Mouse (Mus musculus): ENCODE measurements around the gene Acp7. TPM values are rescaled to one million over a fixed set of nuclear protein-coding genes. Genes with fewer than 3 reads are reported as not detected.

Acp7 gene
- total and polyA plus RNA-seq, 3 experiments = not detected

DNA sequence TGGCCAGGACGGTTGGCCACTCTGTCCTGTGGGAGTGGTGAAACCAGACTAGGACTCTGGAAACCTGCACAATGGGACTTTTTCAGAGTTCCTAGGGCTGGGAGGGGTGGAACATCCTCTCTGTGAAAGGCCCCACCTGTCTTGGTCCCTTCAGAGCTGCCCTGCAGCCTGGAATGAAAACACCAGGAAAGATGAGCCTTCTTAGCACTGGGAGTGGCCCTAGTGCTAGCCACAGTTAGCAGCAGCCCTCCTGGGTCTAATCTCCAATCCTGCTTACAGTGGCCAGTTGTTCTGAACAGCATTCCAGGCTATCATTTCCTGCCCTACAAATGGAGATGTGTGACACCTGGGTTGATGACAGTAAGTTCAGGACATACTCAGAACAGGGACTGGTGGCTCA lies 39.3 kb downstream of the Acp7 start:
- Histone ChIP-seq H3K36me3 (ENCODE audit: control insufficient read depth in 1 of 2, insufficient read depth in 2 of 2, low read length in 2 of 2) (peaks cover 0 to 1% of the 10 kb centered on the region in 2 experiments; a peak in 2 of 4 replicates), H3K4me1 (ENCODE audit: control insufficient read depth in 1 of 2, insufficient read depth in 2 of 2, low read length in 2 of 2) (peaks cover 5% of the 10 kb centered on the region in 2 experiments), H3K27ac (ENCODE audit: control insufficient read depth, low read depth, low read length) (no peak overlapping the region), H3K79me2 (ENCODE audit: control insufficient read depth, insufficient read depth, low read length, poor library complexity) (peaks cover 14% of the 10 kb centered on the region; the same call in 1 of the 2 replicates), H3K9me3 (replicated peaks; ENCODE audit: insufficient read depth, low read length) (no peaks in the 10 kb centered on the region), H3K27me3 (ENCODE audit: control insufficient read depth in 1 of 2, insufficient read depth in 2 of 2, low read length in 2 of 2) (no peaks in the 10 kb centered on the region), H3K9ac (ENCODE audit: control insufficient read depth, low read depth, low read length, poor library complexity, severe bottlenecking) (no peak overlapping the region), H3K4me3 (ENCODE audit: control insufficient read depth in 1 of 2, insufficient read depth in 1 of 2, low read depth in 2 of 2, low read length in 2 of 2) (no peak overlapping the region)
- no peak for TF ChIP-seq CHD1 (IDR thresholded peaks at IDR 0.05; ENCODE audit: low read depth, low read length)
- no peak for DNase-seq (ENCODE audit: low read depth, low spot score)

DNA sequence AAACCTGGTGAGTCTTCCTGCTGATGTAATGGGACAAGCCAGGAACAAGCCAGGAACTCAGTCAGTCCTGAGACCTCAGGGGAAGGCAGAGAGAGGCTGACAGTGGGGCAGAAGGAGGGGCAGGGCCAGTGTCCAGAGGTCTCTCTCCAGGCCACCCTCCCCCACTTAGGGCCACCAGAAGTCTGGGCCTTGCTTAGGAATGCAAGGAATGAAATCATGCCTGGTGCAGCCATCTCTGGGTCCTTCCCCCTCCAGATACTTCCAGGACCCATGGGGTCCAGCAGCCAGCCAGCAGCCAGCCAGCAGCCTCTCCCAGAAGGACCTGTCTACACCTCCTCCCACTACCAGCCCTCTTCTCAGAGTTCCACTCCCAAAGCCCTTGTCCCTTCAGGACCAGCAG lies 43.5 kb downstream of the Acp7 start:
- peaks cover 6% of the 10 kb centered on the region; the same call in 1 of the 2 replicates for H3K79me2 ChIP-seq (ENCODE audit: control insufficient read depth, insufficient read depth, low read length, poor library complexity)
- H3K9ac ChIP-seq (ENCODE audit: control insufficient read depth, low read depth, low read length, poor library complexity, severe bottlenecking) = no peak overlapping the region
- H3K27me3 ChIP-seq (ENCODE audit: control insufficient read depth in 1 of 2, insufficient read depth in 2 of 2, low read length in 2 of 2) = no peaks in the 10 kb centered on the region
- peaks cover 0 to 18% of the 10 kb centered on the region in 2 experiments; a peak in 2 of 4 replicates for H3K36me3 ChIP-seq (ENCODE audit: control insufficient read depth in 1 of 2, insufficient read depth in 2 of 2, low read length in 2 of 2)
- DNase-seq (ENCODE audit: low read depth, low spot score) = no peak
- H3K9me3 ChIP-seq (replicated peaks; ENCODE audit: insufficient read depth, low read length) = no peaks in the 10 kb centered on the region
- no peak overlapping the region for H3K27ac ChIP-seq (ENCODE audit: control insufficient read depth, low read depth, low read length)
- TF ChIP-seq EP300 (IDR thresholded peaks at IDR 0.05; ENCODE audit: low read depth in 1 of 2, low read length in 2 of 2) (no peak), HCFC1 (IDR thresholded peaks at IDR 0.05; ENCODE audit: low read depth, low read length) (no peak), ELF1 (IDR thresholded peaks at IDR 0.05; ENCODE audit: low read depth, low read length) (no peak), TBP (IDR thresholded peaks at IDR 0.05; ENCODE audit: low read depth, low read length) (no peak), POLR2A (IDR thresholded peaks at IDR 0.05; ENCODE audit: control insufficient read depth in 1 of 2, insufficient read depth in 1 of 2, low read depth in 1 of 2, low read length in 2 of 2, poor library complexity in 1 of 2) (no peak), SIN3A (IDR thresholded peaks at IDR 0.05; ENCODE audit: low read length) (no peak), CHD2 (IDR thresholded peaks at IDR 0.05; ENCODE audit: low read length) (no peak), POLR2AphosphoS2 (IDR thresholded peaks at IDR 0.05; ENCODE audit: low read length) (no peak), POLR2AphosphoS5 (IDR thresholded peaks at IDR 0.05; ENCODE audit: borderline replicate concordance, low read depth, low read length) (no peak), USF2 (IDR thresholded peaks at IDR 0.05; ENCODE audit: borderline replicate concordance in 1 of 2, insufficient read depth in 1 of 2, low read depth in 1 of 2, low read length in 2 of 2) (no peak), CHD1 (IDR thresholded peaks at IDR 0.05; ENCODE audit: low read depth, low read length) (no peak), CTCF (IDR thresholded peaks at IDR 0.05 in 2 of 3, conservative IDR thresholded peaks at IDR 0.05 in 1 of 3; ENCODE audit: control insufficient read depth in 1 of 3, insufficient read depth in 1 of 3, low read depth in 2 of 3, low read length in 3 of 3, poor library complexity in 1 of 3, severe bottlenecking in 1 of 3) (no peak), NELFE (IDR thresholded peaks at IDR 0.05; ENCODE audit: low read depth, low read length) (no peak), MXI1 (IDR thresholded peaks at IDR 0.05; ENCODE audit: low read depth, low read length) (no peak), MYC (IDR thresholded peaks at IDR 0.05; ENCODE audit: low read depth, low read length) (no peak), NRF1 (IDR thresholded peaks at IDR 0.05; ENCODE audit: insufficient read depth, low read depth, low read length, poor library complexity, severe bottlenecking) (no peak), MEF2A (IDR thresholded peaks at IDR 0.05; ENCODE audit: extremely low read depth, insufficient replicate concordance, low read depth, low read length, poor library complexity, severe bottlenecking) (no peak), TCF12 (IDR thresholded peaks at IDR 0.05; ENCODE audit: low read depth, low read length) (no peak), GABPA (IDR thresholded peaks at IDR 0.05; ENCODE audit: low read depth, low read length) (no peak), RAD21 (IDR thresholded peaks at IDR 0.05; ENCODE audit: low read depth, low read length) (no peak)
- peaks cover 19 to 25% of the 10 kb centered on the region in 2 experiments for H3K4me1 ChIP-seq (ENCODE audit: control insufficient read depth in 1 of 2, insufficient read depth in 2 of 2, low read length in 2 of 2)
- no peak overlapping the region for H3K4me3 ChIP-seq (ENCODE audit: control insufficient read depth in 1 of 2, insufficient read depth in 1 of 2, low read depth in 2 of 2, low read length in 2 of 2)
